Mouse (Mus musculus): ENCODE data around the gene Sirt5. TPM values are rescaled to one million over a fixed set of nuclear protein-coding genes. Genes with fewer than 3 reads are reported as not detected.

Gene Sirt5
- polyA plus RNA-seq, 1 experiment from 2014 or later, result 18.2 TPM

DNA sequence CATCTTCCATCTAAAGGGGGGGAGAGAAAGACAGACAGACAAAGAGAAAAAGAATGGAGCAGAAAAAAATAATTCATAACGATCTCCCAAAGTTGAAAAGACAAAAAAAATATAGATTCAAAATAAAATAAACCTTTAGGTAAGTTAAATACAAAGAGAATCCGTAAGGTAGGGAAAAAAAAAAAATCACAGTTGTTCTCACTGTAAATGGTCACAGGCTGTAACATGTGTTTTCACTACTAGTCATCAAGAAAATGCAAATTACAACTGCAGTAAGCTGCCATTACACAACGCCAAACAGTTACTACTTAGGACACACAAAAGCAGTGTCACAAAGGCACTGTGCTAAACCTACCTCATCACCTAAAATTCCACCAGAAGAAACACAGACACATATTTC lies 79.4 kb downstream of the Sirt5 start:
- WGBS, result 96% methylated on average over 3 of the region's 3 CpGs
- H3K27ac ChIP-seq, result no peak overlapping the region
- no peak overlapping the region for H3K4me3 ChIP-seq (replicated peaks)
- no peak overlapping the region for H3K4me2 ChIP-seq (replicated peaks)
- no peaks in the 10 kb centered on the region; the same call in 1 of the 2 replicates for H3K4me1 ChIP-seq (replicated peaks)
- no peaks in the 10 kb centered on the region for H3K9me3 ChIP-seq
- no peak for ATAC-seq
- H3K9ac ChIP-seq, result no peak overlapping the region
- H3K27me3 ChIP-seq (replicated peaks), result no peaks in the 10 kb centered on the region
- H3K36me3 ChIP-seq, result no peaks in the 10 kb centered on the region

Other genes with a start within 250 kb of the Sirt5 start
- gene Tbc1d7, start 194.0 kb upstream of the Sirt5 start, polyA plus RNA-seq (2015; fragmentation: Nextera tagmentation; extraction: Ambion mirVana), result 33.4 and 34.2 TPM in 2 replicates
- gene Gfod1, start 61.3 kb upstream of the Sirt5 start, polyA plus RNA-seq (2015; fragmentation: Nextera tagmentation; extraction: Ambion mirVana), result 0.20 and 0.33 TPM in 2 replicates
- 141 and 150 TPM in 2 replicates for gene Nol7, start 32.9 kb downstream of the Sirt5 start, polyA plus RNA-seq (2015; fragmentation: Nextera tagmentation; extraction: Ambion mirVana)
- gene Ranbp9, start 115.8 kb downstream of the Sirt5 start, polyA plus RNA-seq (2015; fragmentation: Nextera tagmentation; extraction: Ambion mirVana), result 7.9 and 8.0 TPM in 2 replicates
- gene Mcur1, start 194.7 kb downstream of the Sirt5 start, polyA plus RNA-seq (2015; fragmentation: Nextera tagmentation; extraction: Ambion mirVana), result 11.0 TPM in 2 replicates

All from intestine, embryonic 15.5 days (tissue).